Mouse (Mus musculus): ENCODE data around the gene Clca2. TPM values are rescaled to one million over a fixed set of nuclear protein-coding genes. Genes with fewer than 3 reads are reported as not detected.
"Not testable (repeated sequence)": the region's sequence is repeated elsewhere in the genome, so short reads cannot be mapped to it uniquely, and the experiment has no call there.

The Clca2 gene
- polyA plus RNA-seq, 2 experiments, result 0.37 to 0.65 TPM

GRCm38 (mm10) chr3:145086180-145086579, 13.1 kb downstream of the Clca2 start:
- ATAC-seq (ENCODE audit: low FRiP score, low read depth) (no peak), DNase-seq (ENCODE audit: low spot score) (no peak)
- TF ChIP-seq POLR2A (IDR thresholded peaks at IDR 0.05; ENCODE audit: borderline replicate concordance, extremely low read depth, insufficient read depth, insufficient read length), result no peak
- Histone ChIP-seq H3K27me3 (ENCODE audit: control insufficient read depth, insufficient read depth, low read length) (no peaks in the 10 kb centered on the region), H3K4me1 (ENCODE audit: control insufficient read depth, insufficient read depth, low read length) (no peaks in the 10 kb centered on the region), H3K4me3 (replicated peaks; ENCODE audit: low read length) (no peak overlapping the region), H3K9me3 (ENCODE audit: control insufficient read depth, low read length) (no peaks in the 10 kb centered on the region), H3K27ac (replicated peaks; ENCODE audit: low read depth, low read length) (no peak overlapping the region), H3K4me2 (replicated peaks; ENCODE audit: low read depth, low read length, severe bottlenecking) (no peak overlapping the region), H3K9ac (ENCODE audit: low read depth, low read length, severe bottlenecking) (no peak overlapping the region), H3K36me3 (ENCODE audit: control insufficient read depth, insufficient read depth, low read length) (no peaks in the 10 kb centered on the region)
- 93% methylated on average over 14 of the region's 14 CpGs for WGBS

- no peaks in the 10 kb centered on the region for H3K9me3 ChIP-seq (ENCODE audit: control insufficient read depth, low read length)
- no peak overlapping the region for H3K9ac ChIP-seq (ENCODE audit: low read depth, low read length, severe bottlenecking)
- no peak overlapping the region for H3K4me3 ChIP-seq (replicated peaks; ENCODE audit: low read length)
- no peak overlapping the region for H3K27ac ChIP-seq (replicated peaks; ENCODE audit: low read depth, low read length)
- H3K36me3 ChIP-seq (ENCODE audit: control insufficient read depth, insufficient read depth, low read length), result no peaks in the 10 kb centered on the region
- DNase-seq (ENCODE audit: low spot score), result no peak
- WGBS, result 84% methylated on average over 1 of the region's 1 CpGs
- no peaks in the 10 kb centered on the region for H3K27me3 ChIP-seq (ENCODE audit: control insufficient read depth, insufficient read depth, low read length)
- ATAC-seq (ENCODE audit: low FRiP score, low read depth), result no peak
- no peaks in the 10 kb centered on the region for H3K4me1 ChIP-seq (ENCODE audit: control insufficient read depth, insufficient read depth, low read length)
- TF ChIP-seq POLR2A (IDR thresholded peaks at IDR 0.05; ENCODE audit: borderline replicate concordance, extremely low read depth, insufficient read depth, insufficient read length), result no peak
- H3K4me2 ChIP-seq (replicated peaks; ENCODE audit: low read depth, low read length, severe bottlenecking), result no peak overlapping the region
These were observed 16.2 kb downstream of the Clca2 start for GRCm38 (mm10) chr3:145083081-145083480.

GRCm38 (mm10) chr3:145080904-145081303, 18.3 kb downstream of the Clca2 start:
- Histone ChIP-seq H3K4me2 (replicated peaks; ENCODE audit: low read depth, low read length, severe bottlenecking) (no peak overlapping the region), H3K4me1 (ENCODE audit: control insufficient read depth, insufficient read depth, low read length) (no peaks in the 10 kb centered on the region), H3K36me3 (ENCODE audit: control insufficient read depth, insufficient read depth, low read length) (no peaks in the 10 kb centered on the region), H3K27me3 (ENCODE audit: control insufficient read depth, insufficient read depth, low read length) (no peaks in the 10 kb centered on the region), H3K9ac (ENCODE audit: low read depth, low read length, severe bottlenecking) (no peak overlapping the region), H3K4me3 (replicated peaks; ENCODE audit: low read length) (no peak overlapping the region), H3K27ac (replicated peaks; ENCODE audit: low read depth, low read length) (no peak overlapping the region), H3K9me3 (ENCODE audit: control insufficient read depth, low read length) (no peaks in the 10 kb centered on the region)
- DNase-seq (ENCODE audit: low spot score), result no peak
- ATAC-seq (ENCODE audit: low FRiP score, low read depth), result no peak
- TF ChIP-seq POLR2A (IDR thresholded peaks at IDR 0.05; ENCODE audit: borderline replicate concordance, extremely low read depth, insufficient read depth, insufficient read length), result no peak
- WGBS, result 77% methylated on average over 8 of the region's 8 CpGs

- no peak for DNase-seq (ENCODE audit: low spot score)
These were observed 20.8 kb downstream of the Clca2 start for GRCm38 (mm10) chr3:145078405-145078804.

GRCm38 (mm10) chr3:145072339-145072738, 26.9 kb downstream of the Clca2 start:
- DNase-seq (ENCODE audit: low spot score) (no peak), ATAC-seq (ENCODE audit: low FRiP score, low read depth) (no peak)
- H3K9ac ChIP-seq (ENCODE audit: low read depth, low read length, severe bottlenecking), result no peak overlapping the region
- no peaks in the 10 kb centered on the region for H3K4me1 ChIP-seq (ENCODE audit: control insufficient read depth, insufficient read depth, low read length)
- H3K4me3 ChIP-seq (replicated peaks; ENCODE audit: low read length), result no peak overlapping the region
- WGBS, result 88% methylated on average over 3 of the region's 3 CpGs
- H3K4me2 ChIP-seq (replicated peaks; ENCODE audit: low read depth, low read length, severe bottlenecking), result no peak overlapping the region
- no peaks in the 10 kb centered on the region for H3K27me3 ChIP-seq (ENCODE audit: control insufficient read depth, insufficient read depth, low read length)
- no peak for TF ChIP-seq POLR2A (IDR thresholded peaks at IDR 0.05; ENCODE audit: borderline replicate concordance, extremely low read depth, insufficient read depth, insufficient read length)
- no peaks in the 10 kb centered on the region for H3K9me3 ChIP-seq (ENCODE audit: control insufficient read depth, low read length)
- H3K27ac ChIP-seq (replicated peaks; ENCODE audit: low read depth, low read length), result no peak overlapping the region
- no peaks in the 10 kb centered on the region for H3K36me3 ChIP-seq (ENCODE audit: control insufficient read depth, insufficient read depth, low read length)

More at GRCm38 (mm10) chr3:145078405-145078804, 20.8 kb downstream of the Clca2 start:
- H3K4me3 ChIP-seq (replicated peaks; ENCODE audit: low read length), result no peak overlapping the region
- TF ChIP-seq POLR2A (IDR thresholded peaks at IDR 0.05; ENCODE audit: borderline replicate concordance, extremely low read depth, insufficient read depth, insufficient read length), result no peak
- no peaks in the 10 kb centered on the region for H3K27me3 ChIP-seq (ENCODE audit: control insufficient read depth, insufficient read depth, low read length)
- no peak for ATAC-seq (ENCODE audit: low FRiP score, low read depth)
- H3K36me3 ChIP-seq (ENCODE audit: control insufficient read depth, insufficient read depth, low read length), result no peaks in the 10 kb centered on the region
- no peaks in the 10 kb centered on the region for H3K4me1 ChIP-seq (ENCODE audit: control insufficient read depth, insufficient read depth, low read length)
- no peak overlapping the region for H3K27ac ChIP-seq (replicated peaks; ENCODE audit: low read depth, low read length)
- H3K9me3 ChIP-seq (ENCODE audit: control insufficient read depth, low read length), result no peaks in the 10 kb centered on the region
- H3K4me2 ChIP-seq (replicated peaks; ENCODE audit: low read depth, low read length, severe bottlenecking), result no peak overlapping the region
- H3K9ac ChIP-seq (ENCODE audit: low read depth, low read length, severe bottlenecking), result no peak overlapping the region
- 87% methylated on average over 6 of the region's 6 CpGs for WGBS

GRCm38 (mm10) chr3:145068964-145069363, 30.3 kb downstream of the Clca2 start:
- no peak for DNase-seq (ENCODE audit: low spot score)
- no peak overlapping the region for H3K4me3 ChIP-seq (replicated peaks; ENCODE audit: low read length)

GRCm38 (mm10) chr3:145055138-145055537, 44.1 kb downstream of the Clca2 start:
- not testable (repeated sequence) for H3K9me3 ChIP-seq (ENCODE audit: control insufficient read depth, low read length); H3K27me3 ChIP-seq (ENCODE audit: control insufficient read depth, insufficient read depth, low read length); H3K27ac ChIP-seq (replicated peaks; ENCODE audit: low read depth, low read length); H3K9ac ChIP-seq (ENCODE audit: low read depth, low read length, severe bottlenecking); H3K4me3 ChIP-seq (replicated peaks; ENCODE audit: low read length); H3K36me3 ChIP-seq (ENCODE audit: control insufficient read depth, insufficient read depth, low read length); ATAC-seq (ENCODE audit: low FRiP score, low read depth); H3K4me2 ChIP-seq (replicated peaks; ENCODE audit: low read depth, low read length, severe bottlenecking); H3K4me1 ChIP-seq (ENCODE audit: control insufficient read depth, insufficient read depth, low read length); DNase-seq (ENCODE audit: low spot score)
- 89% methylated on average over 3 of the region's 3 CpGs for WGBS

More at GRCm38 (mm10) chr3:145068964-145069363, 30.3 kb downstream of the Clca2 start:
- no peaks in the 10 kb centered on the region for H3K9me3 ChIP-seq (ENCODE audit: control insufficient read depth, low read length)
- no peak for ATAC-seq (ENCODE audit: low FRiP score, low read depth)
- no peak overlapping the region for H3K9ac ChIP-seq (ENCODE audit: low read depth, low read length, severe bottlenecking)
- no peaks in the 10 kb centered on the region for H3K4me1 ChIP-seq (ENCODE audit: control insufficient read depth, insufficient read depth, low read length)
- 78% methylated on average over 4 of the region's 4 CpGs for WGBS
- H3K36me3 ChIP-seq (ENCODE audit: control insufficient read depth, insufficient read depth, low read length), result no peaks in the 10 kb centered on the region
- no peaks in the 10 kb centered on the region for H3K27me3 ChIP-seq (ENCODE audit: control insufficient read depth, insufficient read depth, low read length)
- no peak overlapping the region for H3K4me2 ChIP-seq (replicated peaks; ENCODE audit: low read depth, low read length, severe bottlenecking)
- no peak overlapping the region for H3K27ac ChIP-seq (replicated peaks; ENCODE audit: low read depth, low read length)
- no peak for TF ChIP-seq POLR2A (IDR thresholded peaks at IDR 0.05; ENCODE audit: borderline replicate concordance, extremely low read depth, insufficient read depth, insufficient read length)

Measured in limb, embryonic 14.5 days (tissue).